Mouse (Mus musculus): Measurements from ENCODE around the gene Spryd7.
A peak's percentile ranks its signal among the peaks of the same experiment; 100 is the strongest.

Spryd7 gene

DNA sequence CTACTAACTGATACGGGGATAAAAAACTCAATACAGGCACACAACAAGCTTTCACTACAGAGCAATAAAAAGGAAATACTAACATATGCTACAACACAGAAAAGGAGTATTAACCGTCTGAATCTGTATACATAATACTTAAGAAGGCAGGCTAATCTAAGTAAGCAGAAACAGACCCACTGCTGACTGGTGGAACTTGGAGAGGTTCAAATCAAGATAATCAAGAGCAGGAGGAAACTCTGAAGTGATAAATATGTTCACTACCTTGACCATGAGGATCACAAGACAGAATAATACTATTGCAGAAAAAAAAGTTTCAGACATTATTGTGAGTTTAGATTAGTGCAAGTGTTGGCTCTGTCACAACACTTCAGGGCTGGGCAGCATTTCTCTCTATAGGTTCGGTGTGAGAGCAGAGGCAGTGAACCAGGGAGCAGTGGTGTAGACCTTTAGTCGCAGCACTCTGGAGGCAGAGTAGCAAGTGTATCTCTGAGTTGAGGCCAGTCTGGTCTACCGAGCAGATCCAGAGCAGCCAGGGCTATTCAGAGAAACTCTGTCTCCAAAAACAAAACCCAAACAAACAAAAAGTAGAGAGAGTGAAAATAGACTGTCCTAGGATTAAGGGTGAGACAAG is 19.9 kb downstream of the Spryd7 start:
- no peak for DNase-seq (ENCODE audit: low read depth, low spot score)

DNA sequence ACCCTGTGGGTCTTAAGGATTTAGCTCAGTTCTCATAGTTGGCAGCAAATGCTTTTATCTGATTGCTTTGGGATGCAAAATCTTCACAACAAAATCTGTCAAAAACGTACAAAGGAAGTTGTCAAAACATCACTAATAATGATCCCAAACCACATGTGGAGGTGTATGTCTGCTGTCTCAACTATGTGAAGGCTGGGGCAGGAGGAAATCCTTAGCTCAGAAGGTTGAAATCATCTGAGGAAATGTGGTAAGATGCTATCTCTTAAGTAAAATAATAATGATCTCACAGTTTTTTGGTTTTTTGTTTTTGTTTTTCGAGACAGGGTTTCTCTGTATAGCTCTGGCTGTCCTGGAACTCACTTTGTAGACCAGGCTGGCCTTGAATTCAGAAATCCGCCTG is 20.9 kb downstream of the Spryd7 start:
- DNase-seq (ENCODE audit: low read depth, low spot score), result peak; percentile 55

DNA sequence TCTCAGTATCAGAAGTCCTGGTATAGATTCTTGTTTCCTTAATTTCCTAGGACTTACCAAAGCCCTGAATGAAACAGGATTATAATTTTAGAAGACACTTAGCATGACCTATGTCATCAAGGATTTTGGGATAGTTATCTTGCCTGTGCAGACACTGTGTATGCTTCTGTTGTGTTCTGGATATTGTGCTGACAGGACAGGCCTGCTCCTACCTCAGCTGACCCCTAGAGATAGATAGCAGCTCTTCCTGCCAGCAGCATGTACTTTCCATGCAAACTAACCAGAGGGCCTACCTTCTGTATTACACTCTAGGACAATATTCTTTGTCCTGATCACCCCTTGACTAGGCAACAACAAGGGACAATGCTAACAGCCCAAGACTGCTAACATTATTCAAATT is 25.7 kb downstream of the Spryd7 start:
- no peak for DNase-seq (ENCODE audit: low read depth, low spot score)

DNA sequence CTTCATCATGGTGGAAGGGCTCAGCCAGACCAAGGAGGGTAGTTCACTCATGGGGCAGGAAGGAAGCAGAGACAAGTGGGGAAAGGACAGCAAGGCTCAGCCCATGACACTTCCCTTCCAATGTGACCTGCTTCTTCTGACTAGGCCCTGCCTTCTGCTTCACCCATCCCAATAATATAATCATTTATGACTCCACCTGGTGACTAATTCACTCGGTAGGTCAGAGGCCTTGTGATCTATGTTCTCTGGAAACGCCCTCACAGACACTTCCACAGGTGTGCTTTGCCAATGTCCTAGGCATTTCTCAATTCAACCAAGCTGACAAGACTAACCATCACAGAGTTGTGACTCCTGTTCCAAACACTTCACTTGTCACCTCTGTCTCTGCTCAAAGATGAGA is 26.3 kb downstream of the Spryd7 start:
- no peak for DNase-seq (ENCODE audit: low read depth, low spot score)

DNA sequence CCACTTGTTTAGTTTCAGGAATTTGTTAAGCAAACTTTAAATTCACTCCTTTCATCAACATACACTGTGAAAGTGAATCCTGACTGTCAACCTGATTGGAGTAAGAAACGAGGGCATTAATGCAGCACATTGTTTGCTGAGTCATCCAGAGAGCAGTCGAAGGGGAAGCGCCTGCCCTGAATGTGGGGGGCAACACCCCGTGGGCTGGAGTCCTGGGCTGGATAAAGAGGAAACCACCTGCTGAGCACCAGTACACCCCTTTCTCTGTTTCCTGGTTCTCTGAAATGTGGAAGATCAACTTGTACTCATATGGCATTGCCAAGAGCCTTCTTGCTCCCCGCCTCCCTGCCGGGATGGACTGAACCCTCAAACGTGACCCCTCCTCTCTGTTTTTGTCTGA is 27.2 kb downstream of the Spryd7 start:
- no peak for DNase-seq (ENCODE audit: low read depth, low spot score)

DNA sequence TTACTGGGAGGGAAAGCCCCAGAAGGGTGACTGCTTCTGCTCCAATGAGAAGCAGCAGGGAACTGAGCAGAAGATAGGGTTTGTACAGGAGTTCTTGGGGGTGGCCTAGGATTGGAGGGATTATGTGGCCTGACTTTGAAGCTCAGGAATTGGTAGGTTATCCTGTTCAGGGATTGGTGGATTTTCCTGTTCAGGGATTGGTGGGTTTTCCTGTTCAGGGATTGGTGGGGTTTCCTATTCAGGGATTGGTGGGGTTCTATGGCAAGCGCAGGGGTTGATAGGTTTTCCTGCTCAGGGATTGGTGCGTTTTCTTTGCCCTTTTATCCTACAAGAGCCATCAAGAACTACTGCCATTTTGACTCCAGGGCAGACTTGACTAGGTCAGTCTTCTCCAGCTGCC is 30.7 kb downstream of the Spryd7 start:
- no peak for DNase-seq (ENCODE audit: low read depth, low spot score)

DNA sequence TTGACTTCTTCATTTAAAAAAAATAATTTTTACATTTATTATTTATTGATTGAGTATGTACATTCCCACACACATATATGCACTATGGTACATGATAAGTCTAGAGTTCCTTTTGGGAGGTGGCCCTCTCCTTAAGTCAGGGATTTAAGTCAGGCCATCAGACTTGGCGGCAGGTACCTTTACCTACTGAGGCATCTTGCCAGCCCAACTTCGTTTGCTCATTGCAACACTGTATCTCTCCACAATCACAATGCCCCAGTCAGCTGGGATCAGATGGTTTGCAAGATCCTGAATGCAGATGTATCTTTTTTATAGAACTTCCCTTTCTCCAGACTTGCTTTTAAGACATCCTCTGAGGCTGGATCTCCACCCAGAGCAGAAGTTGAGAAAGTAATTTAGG is 32.9 kb downstream of the Spryd7 start:
- DNase-seq (ENCODE audit: low read depth, low spot score), result no peak

DNA sequence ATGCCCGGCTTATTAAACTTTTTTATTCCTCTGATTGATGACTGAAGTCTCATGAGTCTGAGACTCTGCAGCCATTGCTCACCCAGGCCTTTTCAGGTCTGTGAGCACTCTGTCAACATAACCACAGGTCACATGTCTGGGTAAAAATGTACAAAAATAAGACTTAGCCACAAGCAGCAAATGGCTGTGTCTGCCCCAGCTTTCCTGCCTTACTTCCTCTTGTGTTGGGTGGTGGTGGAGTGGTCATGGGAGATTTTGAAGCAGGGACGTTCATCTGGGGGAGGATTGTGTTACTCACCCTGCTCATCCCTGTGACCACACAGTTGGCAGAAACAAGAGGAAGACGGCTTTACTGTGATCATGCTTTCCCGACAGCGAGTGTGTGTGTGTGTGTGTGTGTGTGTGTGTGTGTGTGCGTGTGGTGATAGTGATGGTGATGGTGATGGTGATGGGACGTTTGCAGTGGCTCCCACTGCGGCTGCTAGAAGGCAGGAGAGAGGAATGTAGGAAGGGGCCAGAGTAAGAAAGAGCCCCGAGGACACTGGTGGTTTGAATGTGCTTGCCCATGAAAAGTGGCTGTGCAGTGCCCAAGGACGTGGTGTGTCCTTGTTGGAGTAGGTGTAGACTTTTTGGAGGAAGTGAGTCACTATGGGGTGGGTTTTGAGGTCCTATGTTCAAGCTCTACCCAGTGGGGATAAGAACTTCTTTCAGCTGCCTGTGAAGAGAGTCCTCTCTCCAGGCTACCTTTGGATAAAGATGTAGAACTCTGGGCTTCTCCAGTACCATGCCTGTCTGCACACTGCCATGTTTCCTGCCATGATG is 37.8 kb downstream of the Spryd7 start:
- peak; percentile 23 for DNase-seq (ENCODE audit: low read depth, low spot score)

DNA sequence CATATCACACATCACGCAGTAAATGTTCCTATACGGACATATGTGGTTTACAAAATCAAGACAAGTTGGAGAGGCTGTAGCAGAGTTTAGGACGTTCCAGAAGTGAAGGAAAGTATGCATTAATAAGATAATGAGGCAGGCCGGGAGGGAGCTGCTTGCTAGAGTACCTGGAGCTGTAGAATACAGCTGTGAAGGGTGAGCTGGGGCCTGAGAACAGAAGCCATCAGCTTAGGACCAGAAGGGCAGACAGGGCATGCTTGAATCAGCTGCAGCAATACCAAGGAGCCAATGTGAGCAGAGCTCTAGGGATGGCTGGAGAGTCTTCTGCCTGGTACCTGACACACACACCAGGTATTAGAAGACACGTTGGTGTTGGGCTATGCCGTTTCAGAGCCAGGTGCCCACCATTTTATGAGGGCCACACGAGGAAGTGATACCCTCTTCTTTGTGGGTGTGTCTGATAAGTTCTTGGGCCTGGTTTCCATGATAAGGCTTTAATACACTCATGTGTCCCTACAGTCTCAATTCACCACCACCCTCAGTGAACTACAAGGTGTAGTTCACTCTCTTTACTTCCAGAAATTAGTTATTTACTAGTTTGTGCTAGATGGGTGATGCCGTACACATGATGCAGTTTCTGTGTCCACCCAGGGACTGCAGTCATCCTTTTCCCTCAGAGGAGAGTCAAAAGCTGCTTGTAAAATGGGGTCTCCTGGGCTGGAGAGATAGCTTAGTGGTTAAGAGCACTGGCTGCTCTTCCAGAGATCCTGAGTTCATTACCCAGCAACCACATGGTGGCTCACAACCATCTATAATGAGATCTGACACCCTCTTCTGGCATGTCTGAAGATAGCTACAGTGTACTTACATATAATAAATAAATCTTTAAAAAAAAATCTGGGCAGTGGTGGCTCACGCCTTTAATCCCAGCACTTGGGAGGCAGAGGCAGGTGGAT is 39.9 kb downstream of the Spryd7 start:
- no peak for DNase-seq (ENCODE audit: low read depth, low spot score)

DNA sequence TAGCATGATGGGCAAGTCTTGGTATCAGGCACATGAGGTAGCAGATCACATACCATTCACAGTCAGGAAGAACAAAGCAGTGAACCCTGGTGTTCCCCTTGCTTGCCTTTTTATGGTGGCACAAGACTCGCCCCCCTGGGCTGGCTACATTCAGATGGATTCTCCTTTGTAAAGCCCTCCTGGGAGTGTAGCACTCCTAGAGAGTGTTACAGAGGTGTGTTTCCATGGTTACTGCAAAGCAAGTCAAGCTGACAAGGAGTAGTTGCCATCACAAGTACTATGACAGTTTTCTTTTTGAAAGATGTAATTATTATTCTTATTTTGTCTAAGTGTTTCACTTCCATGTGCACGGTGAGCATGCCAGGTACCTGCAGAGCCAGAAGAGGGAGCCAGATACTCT is 45.2 kb downstream of the Spryd7 start:
- no peak for DNase-seq (ENCODE audit: low read depth, low spot score)

DNA sequence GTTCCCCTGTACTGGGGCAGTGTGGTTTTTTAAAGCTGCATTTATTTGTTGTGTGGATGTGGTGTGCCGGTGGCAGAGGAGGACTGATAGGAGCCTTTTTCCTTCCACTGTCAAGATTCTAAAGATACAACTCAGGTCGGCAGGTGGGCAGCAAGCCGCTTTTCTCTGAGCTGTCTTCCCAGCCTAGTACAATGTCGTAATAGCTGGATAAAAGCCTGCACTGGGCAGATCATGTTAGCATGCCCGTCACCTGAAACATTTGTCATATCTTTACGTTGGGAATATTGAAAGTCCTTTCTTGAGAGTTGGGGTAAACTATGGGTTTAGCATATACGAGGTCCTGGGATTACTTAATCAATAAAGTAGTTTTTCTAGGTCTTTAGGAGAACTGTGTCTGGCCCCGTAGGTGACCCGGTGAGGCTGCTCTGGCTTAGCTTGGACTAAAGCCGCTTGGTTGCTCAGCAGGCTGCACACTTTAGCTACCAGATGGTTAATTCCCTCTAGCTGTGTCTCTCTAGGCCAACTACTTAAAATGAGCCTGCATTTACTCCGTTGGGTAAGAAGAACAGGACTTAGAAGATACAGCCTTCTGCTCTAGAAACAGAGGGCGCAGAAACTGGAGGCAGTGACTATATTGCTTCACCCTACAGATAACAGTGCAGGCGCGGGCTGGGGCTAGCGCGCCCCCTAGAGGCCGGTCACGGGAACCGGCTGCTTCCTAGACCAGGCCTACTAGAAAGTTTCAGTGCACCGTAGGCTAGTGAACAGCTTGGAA is 58.8 kb downstream of the Spryd7 start:
- DNase-seq (ENCODE audit: low read depth, low spot score), result peak; percentile 75

DNA sequence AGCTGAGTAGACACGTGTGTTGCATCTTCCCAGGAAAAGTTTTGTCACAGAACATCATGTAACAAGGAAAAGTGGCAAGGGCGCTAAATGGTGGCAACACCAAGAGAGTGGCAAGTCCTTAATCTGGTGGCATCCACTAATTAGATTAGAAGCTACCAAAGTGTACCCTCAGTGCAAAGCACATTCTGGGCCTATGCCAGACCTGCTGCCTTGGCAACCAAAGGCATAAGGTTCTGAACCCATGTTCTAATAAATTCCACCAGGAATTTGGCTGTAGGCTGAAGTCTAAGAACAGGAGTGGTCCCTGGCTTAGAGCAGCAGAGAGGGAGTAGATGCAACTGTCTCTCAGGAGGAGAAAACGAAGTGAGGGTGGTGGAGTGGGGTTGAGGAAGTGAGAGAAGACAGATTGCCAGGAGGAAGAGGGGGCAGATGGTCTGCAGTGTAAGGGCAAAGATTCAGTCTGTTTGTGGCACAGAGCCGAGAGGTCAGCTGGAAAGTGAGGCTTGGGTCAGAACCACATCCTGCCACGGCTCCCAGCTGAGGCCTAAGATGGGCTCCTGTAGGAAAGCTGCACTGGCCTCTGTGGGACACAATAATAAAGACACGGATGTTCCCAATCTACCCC is 63.1 kb downstream of the Spryd7 start:
- no peak for DNase-seq (ENCODE audit: low read depth, low spot score)
